Mouse (Mus musculus): ENCODE measurements at regions not wholly inside any gene's neighbourhood (a gene's known extent, or its start where the extent isn't known, plus 50 kb on each side); places are given as distances from the start of the nearest gene placed in this dataset.

DNA sequence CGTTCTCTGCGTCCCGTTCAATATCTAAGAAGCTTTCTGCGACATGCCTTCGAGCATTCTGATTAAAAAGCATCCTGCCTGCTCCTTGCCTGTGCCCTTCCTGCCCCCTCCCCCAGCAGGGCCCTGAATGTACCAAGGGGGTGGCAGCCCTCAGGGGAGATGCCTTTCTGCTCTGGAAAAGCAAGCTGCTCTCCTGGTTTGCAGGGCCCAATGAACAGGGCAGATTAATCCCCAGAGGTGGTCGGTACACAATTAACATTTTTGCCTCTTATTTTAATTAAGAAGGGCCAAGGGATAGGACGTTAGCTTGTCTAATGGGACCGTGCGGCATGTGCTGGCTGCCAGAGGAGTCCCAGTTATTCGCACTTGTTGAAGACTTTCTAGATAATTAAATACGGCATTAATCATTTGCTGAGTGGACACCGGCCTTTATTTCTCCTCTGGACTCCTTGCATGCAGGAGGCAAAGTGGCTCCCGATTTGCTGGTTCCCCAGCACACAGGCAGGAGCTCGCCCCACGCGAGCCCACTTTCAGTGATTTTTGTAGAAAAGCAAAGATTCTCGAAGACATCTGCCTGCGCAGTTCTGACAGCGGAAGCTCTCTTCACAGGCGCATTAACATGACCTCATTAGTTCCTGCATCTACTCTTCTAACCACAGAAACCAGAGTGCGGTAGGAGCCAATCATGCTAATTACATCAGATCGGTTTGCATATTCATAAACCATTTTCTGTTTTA, 336.8 kb upstream of the 4930535I16Rik start:
- no peak for DNase-seq (ENCODE audit: low spot score)

- no peak for DNase-seq (ENCODE audit: low spot score)
Measured at GRCm38 (mm10) chr4:124241600-124241999, 323.8 kb upstream of the 4930535I16Rik start.

- DNase-seq (ENCODE audit: low spot score) = no peak
Measured at GRCm38 (mm10) chr4:124236476-124236875, 318.7 kb upstream of the 4930535I16Rik start.

DNA sequence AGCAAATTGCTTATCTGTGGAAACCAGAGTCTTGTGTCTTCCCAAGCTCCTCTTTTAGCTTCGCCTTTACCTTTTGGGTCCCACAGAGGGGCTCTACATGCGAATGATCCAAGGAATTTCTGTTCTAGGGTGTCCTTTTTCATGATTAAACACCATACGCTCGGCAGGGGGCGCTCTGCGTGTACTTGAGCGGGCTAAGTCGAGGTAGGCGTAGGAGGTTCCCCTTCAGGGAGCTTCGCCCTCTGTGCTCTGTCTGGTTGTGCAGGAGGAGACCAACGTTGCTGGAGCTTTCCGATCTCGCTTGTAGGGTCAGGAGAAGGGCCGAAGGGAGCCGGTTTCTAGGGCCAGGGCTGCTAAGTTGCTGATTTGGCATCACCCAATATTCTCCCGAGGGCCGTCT, 310.7 kb upstream of the 4930535I16Rik start:
- DNase-seq (ENCODE audit: low spot score) = peak; percentile 32

- no peak for DNase-seq (ENCODE audit: low spot score)
Measured at GRCm38 (mm10) chr4:124223646-124224500, 306.1 kb upstream of the 4930535I16Rik start.

GRCm38 (mm10) chr4:124221736-124222135, 303.9 kb upstream of the 4930535I16Rik start:
- no peak for DNase-seq (ENCODE audit: low spot score)

GRCm38 (mm10) chr4:124217206-124217605, 299.4 kb upstream of the 4930535I16Rik start:
- DNase-seq (ENCODE audit: low spot score) = no peak

- DNase-seq (ENCODE audit: low spot score) = no peak
Measured at GRCm38 (mm10) chr4:124216351-124216750, 298.5 kb upstream of the 4930535I16Rik start.

- peak; percentile 77 for DNase-seq (ENCODE audit: low spot score)
Measured at GRCm38 (mm10) chr4:124215077-124215476, 297.3 kb upstream of the 4930535I16Rik start.

GRCm38 (mm10) chr4:124210103-124210502, 292.3 kb upstream of the 4930535I16Rik start:
- DNase-seq (ENCODE audit: low spot score) = no peak

- no peak for DNase-seq (ENCODE audit: low spot score)
Measured at GRCm38 (mm10) chr4:124206480-124206879, 288.7 kb upstream of the 4930535I16Rik start.

GRCm38 (mm10) chr4:124203736-124204135, 285.9 kb upstream of the 4930535I16Rik start:
- no peak for DNase-seq (ENCODE audit: low spot score)

DNA sequence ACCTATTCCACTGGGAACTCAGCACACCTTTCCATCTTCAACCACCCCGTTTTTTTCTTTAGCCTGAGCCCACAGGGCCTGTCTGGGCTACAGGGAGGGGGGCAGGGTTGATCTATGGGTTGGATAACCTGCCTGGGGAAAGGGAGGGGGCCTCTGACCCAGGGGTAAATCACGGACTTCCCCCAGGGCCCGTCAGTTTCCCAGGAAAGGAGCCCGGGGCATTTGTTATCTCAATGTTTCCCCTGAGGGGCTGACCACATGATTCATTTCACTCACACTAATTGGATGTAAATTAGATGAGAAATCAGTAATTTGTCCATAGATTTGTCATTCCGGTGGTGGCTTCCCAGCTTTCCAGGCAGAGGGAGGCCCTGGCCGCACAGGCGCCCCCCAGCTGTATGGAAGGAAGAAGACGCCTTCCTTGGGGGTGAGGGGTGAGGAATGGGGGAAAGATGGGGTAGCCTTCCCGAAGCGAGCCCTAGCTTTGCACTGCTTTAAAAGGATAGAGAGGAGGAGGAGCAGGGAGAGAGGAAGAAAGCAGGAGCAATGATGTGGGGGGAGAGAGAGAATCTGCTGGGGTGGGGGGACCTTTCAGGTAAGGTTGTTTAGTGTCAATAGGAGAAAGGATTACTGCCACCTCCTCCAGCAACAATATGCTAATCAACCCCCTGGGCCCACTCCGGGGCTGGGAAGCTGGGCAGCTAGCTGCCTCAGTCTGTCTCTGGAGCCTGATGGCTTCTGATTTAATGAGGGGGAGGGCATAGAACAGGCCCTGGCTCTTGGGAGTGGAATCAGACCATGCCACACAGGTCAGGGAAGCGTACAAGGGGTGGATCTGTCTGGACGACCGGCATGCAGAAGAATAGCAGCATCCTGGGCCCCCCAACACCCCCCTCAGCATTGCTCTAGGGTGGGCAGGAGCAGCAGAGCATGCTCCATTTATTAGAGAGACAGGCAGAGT, 282.3 kb upstream of the 4930535I16Rik start:
- no peak for DNase-seq (ENCODE audit: low spot score)

GRCm38 (mm10) chr4:124198832-124199231, 281.0 kb upstream of the 4930535I16Rik start:
- DNase-seq (ENCODE audit: low spot score) = no peak

GRCm38 (mm10) chr4:124196711-124197110, 278.9 kb upstream of the 4930535I16Rik start:
- DNase-seq (ENCODE audit: low spot score) = no peak

DNA sequence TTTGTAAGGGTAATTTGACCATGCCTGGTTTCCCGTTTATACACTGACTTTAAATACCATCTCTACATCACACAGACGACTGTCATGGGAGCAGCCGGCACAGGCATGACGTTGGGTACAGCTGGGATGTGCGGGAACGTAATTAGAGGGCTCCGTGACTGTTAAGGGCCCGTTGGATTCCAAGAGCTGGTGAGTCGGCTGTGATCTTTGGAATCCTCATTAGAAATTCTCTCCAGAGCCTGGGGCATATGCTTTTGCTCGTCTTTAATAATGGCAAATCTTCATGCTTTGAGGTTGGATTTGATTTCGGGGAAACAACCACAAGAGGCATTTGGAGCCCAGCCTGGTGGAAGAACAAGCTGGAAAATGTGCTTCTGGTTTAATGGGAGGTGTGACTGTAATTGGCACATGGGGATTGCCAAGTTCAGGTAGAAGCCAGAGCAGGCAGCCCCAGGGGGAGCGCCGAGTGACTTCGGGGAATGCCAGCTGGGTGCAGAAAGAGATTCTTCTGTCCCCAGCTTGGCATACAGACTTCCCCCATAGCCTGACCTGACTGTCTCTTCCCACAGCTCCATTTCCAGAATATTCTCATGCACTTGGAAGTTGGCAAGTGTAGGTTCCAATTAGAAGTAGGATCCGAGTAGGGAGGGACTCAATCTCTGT, 275.4 kb upstream of the 4930535I16Rik start:
- no peak for DNase-seq (ENCODE audit: low spot score)

DNA sequence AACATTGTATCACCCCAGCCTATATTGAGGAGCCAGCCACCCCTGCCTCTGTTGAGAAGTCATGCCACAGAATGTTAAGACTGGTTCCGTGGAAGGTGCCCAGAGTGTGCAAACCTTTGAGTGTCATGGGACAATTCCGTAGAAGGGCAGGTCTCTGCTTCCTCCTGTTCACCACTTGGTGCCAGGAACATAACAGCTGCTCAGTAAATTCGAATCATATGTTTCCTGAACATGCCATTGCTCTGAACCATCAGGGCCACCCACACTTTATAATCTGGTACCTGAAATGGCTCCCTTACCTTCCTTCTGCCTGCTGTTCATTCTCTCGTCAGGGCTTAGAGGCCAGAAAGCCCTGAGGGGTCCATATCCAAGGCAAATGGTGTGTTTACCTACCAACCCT, 273.0 kb upstream of the 4930535I16Rik start:
- DNase-seq (ENCODE audit: low spot score) = no peak

GRCm38 (mm10) chr4:124189993-124190385, 272.2 kb upstream of the 4930535I16Rik start:
- no peak for DNase-seq (ENCODE audit: low spot score)

GRCm38 (mm10) chr4:124189352-124189992, 271.6 kb upstream of the 4930535I16Rik start:
- DNase-seq (ENCODE audit: low spot score) = no peak

- DNase-seq (ENCODE audit: low spot score) = no peak
Measured at GRCm38 (mm10) chr4:124187108-124187507, 269.3 kb upstream of the 4930535I16Rik start.

DNA sequence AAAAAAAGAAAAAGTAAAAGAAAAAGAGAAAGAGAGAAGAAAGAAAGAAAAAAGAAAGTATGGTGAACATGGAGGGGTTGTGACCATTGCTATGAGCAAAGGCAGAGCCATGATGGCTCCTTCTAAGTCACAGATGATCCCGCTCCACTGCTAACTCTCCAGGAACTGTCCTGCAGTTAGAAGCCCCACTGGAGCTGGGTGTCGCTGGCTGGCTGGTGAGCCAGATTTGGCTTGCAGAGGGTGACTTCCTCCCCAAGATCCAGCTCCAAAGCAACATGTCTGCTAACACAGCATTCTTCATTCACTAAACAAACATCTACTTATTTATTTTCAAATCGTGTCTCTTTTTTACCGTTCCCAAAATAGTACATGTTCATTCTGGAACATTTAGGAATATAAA, 263.5 kb upstream of the 4930535I16Rik start:
- no peak for DNase-seq (ENCODE audit: low spot score)

Data from yolk sac, embryonic 10.5 days (tissue).